In genomic region chr14:27048231-27048956, GRCm38 (mm10) we compare ENCODE assay signal across 17 mouse cellular contexts. TPM values are rescaled to one million over a fixed set of nuclear protein-coding genes. Genes with fewer than 3 reads are reported as not detected.
DNase-seq lines count a peak whose midpoint lies in the region; ATAC-seq and TF ChIP-seq lines count a peak whose summit lies in the region.
"Had no signal": no experiment of that assay in that cellular context is flagged by ENCODE, and none has a peak within 500 bp of the region (broad histone marks: within the 10 kb centered on the region; RNA-seq: fewer than 3 reads in every experiment).

No protein-coding gene starts in this region.

- WGBS in forebrain, embryonic 10.5 days: 17% methylated on average over 8 of the region's 8 CpGs
- 16% methylated on average over 8 of the region's 8 CpGs for WGBS in forebrain, embryonic 16.5 days
- 30% methylated on average over 8 of the region's 8 CpGs for WGBS in kidney, postnatal 0 days
- 41% methylated on average over 8 of the region's 8 CpGs for WGBS in limb, embryonic 12.5 days

- H3K4me1 ChIP-seq in forebrain, embryonic 10.5 days: peaks cover 100% of the 10 kb centered on the region
- peaks cover 19% of the 10 kb centered on the region for H3K4me1 ChIP-seq in forebrain, embryonic 16.5 days (replicated peaks; ENCODE audit: control insufficient read depth, insufficient read depth, low read length)
- H3K4me1 ChIP-seq in kidney, postnatal 0 days (replicated peaks; ENCODE audit: insufficient read depth, low read length): peaks cover 36% of the 10 kb centered on the region
- peaks cover 96% of the 10 kb centered on the region for H3K4me1 ChIP-seq in limb, embryonic 12.5 days (replicated peaks)

- H3K36me3 ChIP-seq in forebrain, embryonic 10.5 days (replicated peaks): no peaks in the 10 kb centered on the region
- no peaks in the 10 kb centered on the region for H3K36me3 ChIP-seq in forebrain, embryonic 16.5 days (ENCODE audit: control insufficient read depth, insufficient read depth)
- no peaks in the 10 kb centered on the region for H3K36me3 ChIP-seq in kidney, postnatal 0 days (ENCODE audit: insufficient read depth, low read length)
- no peaks in the 10 kb centered on the region for H3K36me3 ChIP-seq in limb, embryonic 12.5 days
- H3K36me3 ChIP-seq: heart, embryonic 15.5 days had no signal

- H3K4me2 ChIP-seq in forebrain, embryonic 16.5 days (ENCODE audit: low read length): no peak overlapping the region
- no peak overlapping the region; the same call in 1 of the 2 replicates for H3K4me2 ChIP-seq in kidney, postnatal 0 days (ENCODE audit: low read length)
- H3K4me2 ChIP-seq in limb, embryonic 12.5 days: peak overlapping the region; percentile 1; the same call in 1 of the 2 replicates
- H3K4me2 ChIP-seq: heart, embryonic 15.5 days had no signal

- H3K9me3 ChIP-seq in forebrain, embryonic 10.5 days: no peaks in the 10 kb centered on the region
- no peaks in the 10 kb centered on the region for H3K9me3 ChIP-seq in forebrain, embryonic 16.5 days (ENCODE audit: control insufficient read depth, low read length)
- no peaks in the 10 kb centered on the region for H3K9me3 ChIP-seq in kidney, postnatal 0 days (replicated peaks; ENCODE audit: low read length)
- H3K9me3 ChIP-seq in limb, embryonic 12.5 days: no peaks in the 10 kb centered on the region
- H3K9me3 ChIP-seq: heart, embryonic 15.5 days had no signal

- no peak for ATAC-seq in forebrain, embryonic 16.5 days
- ATAC-seq in kidney, postnatal 0 days (replicated peaks; ENCODE audit: low FRiP score, low read depth): no peak
- ATAC-seq in limb, embryonic 12.5 days (ENCODE audit: insufficient number of reproducible peaks, insufficient read depth, low FRiP score, low TSS enrichment, low read depth): no peak
- ATAC-seq: liver, postnatal 0 days had no signal

- H3K27ac ChIP-seq in forebrain, embryonic 10.5 days: peak overlapping the region; percentile 88
- H3K27ac ChIP-seq in forebrain, embryonic 16.5 days (ENCODE audit: low read length): no peak overlapping the region
- H3K27ac ChIP-seq in kidney, postnatal 0 days: peak overlapping the region; percentile 19
- peak overlapping the region; percentile 82 for H3K27ac ChIP-seq in limb, embryonic 12.5 days
- H3K27ac ChIP-seq: heart, embryonic 15.5 days; macrophage had no signal

- no peak for TF ChIP-seq CTCF in kidney, postnatal 0 days (IDR thresholded peaks at IDR 0.05; ENCODE audit: low read depth)

- peaks cover 4% of the 10 kb centered on the region; the same call in 1 of the 2 replicates for H3K27me3 ChIP-seq in forebrain, embryonic 10.5 days (ENCODE audit: poor library complexity, severe bottlenecking)
- no peaks in the 10 kb centered on the region for H3K27me3 ChIP-seq in forebrain, embryonic 16.5 days (replicated peaks; ENCODE audit: control insufficient read depth, insufficient read depth, low read length)
- no peaks in the 10 kb centered on the region for H3K27me3 ChIP-seq in kidney, postnatal 0 days (ENCODE audit: insufficient read depth, low read length)
- H3K27me3 ChIP-seq in limb, embryonic 12.5 days: no peaks in the 10 kb centered on the region
- H3K27me3 ChIP-seq: CH12.LX; heart, embryonic 15.5 days had no signal

- H3K4me3 ChIP-seq in forebrain, embryonic 10.5 days: no peak overlapping the region
- no peak overlapping the region for H3K4me3 ChIP-seq in forebrain, embryonic 16.5 days (replicated peaks; ENCODE audit: low read length)
- no peak overlapping the region for H3K4me3 ChIP-seq in kidney, postnatal 0 days (replicated peaks; ENCODE audit: low read depth, low read length)
- H3K4me3 ChIP-seq in limb, embryonic 12.5 days (replicated peaks): no peak overlapping the region
- H3K4me3 ChIP-seq: heart, embryonic 15.5 days had no signal

- no peak overlapping the region for H3K9ac ChIP-seq in forebrain, embryonic 16.5 days (replicated peaks; ENCODE audit: low read depth, low read length)
- H3K9ac ChIP-seq in kidney, postnatal 0 days (ENCODE audit: low read depth, low read length): no peak overlapping the region
- no peak overlapping the region for H3K9ac ChIP-seq in limb, embryonic 12.5 days (replicated peaks)
- H3K9ac ChIP-seq: heart, embryonic 15.5 days; liver, postnatal 0 days had no signal

- DNase-seq in forebrain, embryonic 10.5 days (ENCODE audit: extremely low spot score, low spot score): peak; percentile 31
- peak; percentile 51 for DNase-seq in kidney, postnatal 0 days (ENCODE audit: low spot score)
- no peak for DNase-seq in kidney, postnatal 36 days
- DNase-seq in R1 (ENCODE audit: low read depth, low spot score): peak; percentile 87
- DNase-seq in adrenal gland, postnatal 14 days: no peak
- no peak for DNase-seq in lung, postnatal 36 days
- DNase-seq: cerebellum, postnatal 14 days; kidney, postnatal 14 days; layer of hippocampus, postnatal 36 days; left cerebral cortex, postnatal 4 days; liver, postnatal 0 days; thymus, adult 2 months had no signal

RNA-seq across cellular contexts. Expression of gene Il17rd, which starts 9.7 kb away (rescaled TPM):
- polyA plus RNA-seq in forebrain, embryonic 10.5 days (2016; fragmentation: Nextera tagmentation; extraction: Ambion mirVana): 7.4 and 9.6 TPM in 2 replicates
- 1.5 and 1.9 TPM in 2 replicates for polyA plus RNA-seq in forebrain, embryonic 16.5 days (2015; fragmentation: Nextera tagmentation; extraction: Ambion mirVana)
- polyA plus RNA-seq in kidney, postnatal 0 days (2015; fragmentation: Nextera tagmentation; extraction: Ambion mirVana): 3.9 TPM in 2 replicates
- polyA plus RNA-seq in limb, embryonic 12.5 days (2016; fragmentation: Nextera tagmentation; extraction: Ambion mirVana): 13.5 and 15.5 TPM in 2 replicates
- total RNA-seq in adrenal gland, postnatal 14 days (2021): 3.6 and 5.2 TPM in 2 replicates

RNA-seq across cellular contexts. Expression of gene Hesx1, which starts 54.2 kb away (rescaled TPM):
- 0.80 and 1.3 TPM in 2 replicates for polyA plus RNA-seq in forebrain, embryonic 10.5 days (2016; fragmentation: Nextera tagmentation; extraction: Ambion mirVana)
- polyA plus RNA-seq in forebrain, embryonic 16.5 days (2015; fragmentation: Nextera tagmentation; extraction: Ambion mirVana): not detected in 2 replicates
- 1.9 and 2.3 TPM in 2 replicates for polyA plus RNA-seq in kidney, postnatal 0 days (2015; fragmentation: Nextera tagmentation; extraction: Ambion mirVana)
- 0.22 TPM in 1 of 2 replicates, not detected in the other for polyA plus RNA-seq in limb, embryonic 12.5 days (2016; fragmentation: Nextera tagmentation; extraction: Ambion mirVana)
- total RNA-seq in adrenal gland, postnatal 14 days (2021): not detected in 2 replicates
- total RNA-seq: layer of hippocampus, postnatal 36 days; left cerebral cortex, postnatal 4 days had no signal
- polyA plus RNA-seq: heart, embryonic 15.5 days; thymus, adult 2 months had no signal

Comparison
In these comparisons a context has a peak if more than half of its experiments do, and no peak if none do; other contexts are left out.
1. DNase-seq: peak in forebrain, embryonic 10.5 days (single experiment), kidney, postnatal 0 days (single experiment) and R1 (single experiment); none in kidney, postnatal 36 days (0 of 2), adrenal gland, postnatal 14 days (single experiment) and lung, postnatal 36 days (single experiment).